Mouse (Mus musculus) CH12.LX (cell line): ENCODE results near the gene Gpr108. TPM values are rescaled to one million over a fixed set of nuclear protein-coding genes. Genes with fewer than 3 reads are reported as not detected.

ENCODE experiments used
- polyA plus RNA-seq: library from polyadenylated mRNA; unstranded; fragments of >175 nt; gene quantifications from 2 replicates; pipeline ENCODE4 v1.2.1, GENCODE M21; 2012; ENCODE audit warnings: low read depth; ENCODE audit not compliant: insufficient read length
- total RNA-seq, 2 experiments: library from RNA; depleted of rRNA; stranded (reverse); fragments of 300-350 nt in 1 of 2; fragments of >200 nt in 1 of 2; gene quantifications; 2 replicates each; pipeline ENCODE4 v1.2.3; 2012 to 2014

Gpr108 gene
- total and polyA plus RNA-seq, 3 experiments = 20.2 to 32.0 (median 25.0) TPM

Other genes starting within 250 kb of the Gpr108 start
- gene Pspn, start 248.4 kb downstream of the Gpr108 start, total RNA-seq (2012; rRNA removed) = 0.34 TPM in 1 of 2 replicates, not detected in the other
- gene Pspn, start 248.4 kb downstream of the Gpr108 start, total RNA-seq (2014; rRNA removed) = not detected in 2 replicates
- 0.69 TPM in 1 of 2 replicates, not detected in the other for gene Pspn, start 248.4 kb downstream of the Gpr108 start, polyA plus RNA-seq
- gene Gtf2f1, start 237.2 kb downstream of the Gpr108 start, total RNA-seq (2012; rRNA removed) = 80.4 and 97.6 TPM in 2 replicates
- 50.5 and 54.2 TPM in 2 replicates for gene Gtf2f1, start 237.2 kb downstream of the Gpr108 start, total RNA-seq (2014; rRNA removed)
- gene Gtf2f1, start 237.2 kb downstream of the Gpr108 start, polyA plus RNA-seq = 109 and 148 TPM in 2 replicates
- gene Gm17949, start 237.0 kb downstream of the Gpr108 start, total RNA-seq (2012; rRNA removed) = 0.13 TPM in 1 of 2 replicates, not detected in the other
- gene Gm17949, start 237.0 kb downstream of the Gpr108 start, total RNA-seq (2014; rRNA removed) = not detected in 2 replicates
- gene Gm17949, start 237.0 kb downstream of the Gpr108 start, polyA plus RNA-seq = not detected in 2 replicates
- gene Khsrp, start 216.9 kb downstream of the Gpr108 start, total RNA-seq (2012; rRNA removed) = 98.7 and 102 TPM in 2 replicates
- 23.5 and 25.1 TPM in 2 replicates for gene Khsrp, start 216.9 kb downstream of the Gpr108 start, total RNA-seq (2014; rRNA removed)
- gene Khsrp, start 216.9 kb downstream of the Gpr108 start, polyA plus RNA-seq = 97.5 and 106 TPM in 2 replicates
- gene Slc25a41, start 206.8 kb downstream of the Gpr108 start, total RNA-seq (2012; rRNA removed) = not detected in 2 replicates
- gene Slc25a41, start 206.8 kb downstream of the Gpr108 start, total RNA-seq (2014; rRNA removed) = not detected in 2 replicates
- gene Slc25a41, start 206.8 kb downstream of the Gpr108 start, polyA plus RNA-seq = not detected in 2 replicates
- 0.13 and 0.25 TPM in 2 replicates for gene Crb3, start 189.3 kb downstream of the Gpr108 start, total RNA-seq (2012; rRNA removed)
- not detected in 2 replicates for gene Crb3, start 189.3 kb downstream of the Gpr108 start, total RNA-seq (2014; rRNA removed)
- gene Crb3, start 189.3 kb downstream of the Gpr108 start, polyA plus RNA-seq = not detected in 2 replicates
- 5.1 and 6.9 TPM in 2 replicates for gene Slc25a23, start 188.6 kb downstream of the Gpr108 start, total RNA-seq (2012; rRNA removed)
- gene Slc25a23, start 188.6 kb downstream of the Gpr108 start, total RNA-seq (2014; rRNA removed) = 1.4 and 2.2 TPM in 2 replicates
- gene Slc25a23, start 188.6 kb downstream of the Gpr108 start, polyA plus RNA-seq = 12.1 and 13.8 TPM in 2 replicates
- 7.2 and 9.7 TPM in 2 replicates for gene Dennd1c, start 169.9 kb downstream of the Gpr108 start, total RNA-seq (2012; rRNA removed)
- 6.8 and 7.1 TPM in 2 replicates for gene Dennd1c, start 169.9 kb downstream of the Gpr108 start, total RNA-seq (2014; rRNA removed)
- gene Dennd1c, start 169.9 kb downstream of the Gpr108 start, polyA plus RNA-seq = 33.9 and 36.9 TPM in 2 replicates
- gene Tubb4a, start 160.7 kb downstream of the Gpr108 start, total RNA-seq (2012; rRNA removed) = 0.42 and 0.89 TPM in 2 replicates
- gene Tubb4a, start 160.7 kb downstream of the Gpr108 start, total RNA-seq (2014; rRNA removed) = 0.09 TPM in 1 of 2 replicates, not detected in the other
- gene Tubb4a, start 160.7 kb downstream of the Gpr108 start, polyA plus RNA-seq = 2.0 and 2.1 TPM in 2 replicates
- 252 and 321 TPM in 2 replicates for gene Tnfsf9, start 143.1 kb downstream of the Gpr108 start, total RNA-seq (2012; rRNA removed)
- gene Tnfsf9, start 143.1 kb downstream of the Gpr108 start, total RNA-seq (2014; rRNA removed) = 106 and 123 TPM in 2 replicates
- gene Tnfsf9, start 143.1 kb downstream of the Gpr108 start, polyA plus RNA-seq = 129 and 137 TPM in 2 replicates
- 483 and 965 TPM in 2 replicates for gene Cd70, start 98.7 kb downstream of the Gpr108 start, total RNA-seq (2012; rRNA removed)
- gene Cd70, start 98.7 kb downstream of the Gpr108 start, total RNA-seq (2014; rRNA removed) = 261 and 321 TPM in 2 replicates
- gene Cd70, start 98.7 kb downstream of the Gpr108 start, polyA plus RNA-seq = 121 and 137 TPM in 2 replicates
- 14.6 and 18.1 TPM in 2 replicates for gene Tnfsf14, start 54.3 kb downstream of the Gpr108 start, total RNA-seq (2012; rRNA removed)
- 13.6 and 15.4 TPM in 2 replicates for gene Tnfsf14, start 54.3 kb downstream of the Gpr108 start, total RNA-seq (2014; rRNA removed)
- 10.6 and 12.7 TPM in 2 replicates for gene Tnfsf14, start 54.3 kb downstream of the Gpr108 start, polyA plus RNA-seq
- 2.5 and 5.4 TPM in 2 replicates for gene C3, start 20.3 kb downstream of the Gpr108 start, total RNA-seq (2012; rRNA removed)
- gene C3, start 20.3 kb downstream of the Gpr108 start, total RNA-seq (2014; rRNA removed) = 1.4 and 3.9 TPM in 2 replicates
- 1.2 and 1.5 TPM in 2 replicates for gene C3, start 20.3 kb downstream of the Gpr108 start, polyA plus RNA-seq
- gene Trip10, start 1.0 kb upstream of the Gpr108 start, total RNA-seq (2012; rRNA removed) = 22.9 and 25.2 TPM in 2 replicates
- 21.5 and 22.1 TPM in 2 replicates for gene Trip10, start 1.0 kb upstream of the Gpr108 start, total RNA-seq (2014; rRNA removed)
- 40.0 and 44.6 TPM in 2 replicates for gene Trip10, start 1.0 kb upstream of the Gpr108 start, polyA plus RNA-seq
- 84.3 and 108 TPM in 2 replicates for gene Vav1, start 30.7 kb upstream of the Gpr108 start, total RNA-seq (2012; rRNA removed)
- 60.3 and 66.7 TPM in 2 replicates for gene Vav1, start 30.7 kb upstream of the Gpr108 start, total RNA-seq (2014; rRNA removed)
- 90.9 and 99.8 TPM in 2 replicates for gene Vav1, start 30.7 kb upstream of the Gpr108 start, polyA plus RNA-seq
- 21.7 and 33.6 TPM in 2 replicates for gene Adgre1, start 110.2 kb upstream of the Gpr108 start, total RNA-seq (2012; rRNA removed)
- gene Adgre1, start 110.2 kb upstream of the Gpr108 start, total RNA-seq (2014; rRNA removed) = 9.4 and 10.3 TPM in 2 replicates
- 1.8 and 2.8 TPM in 2 replicates for gene Adgre1, start 110.2 kb upstream of the Gpr108 start, polyA plus RNA-seq